Comparison of ENCODE assay signal across 22 mouse cellular contexts in genomic region chr4:104956691-104957090, GRCm38 (mm10). TPM values are rescaled to one million over a fixed set of nuclear protein-coding genes. Genes with fewer than 3 reads are reported as not detected.
DNase-seq lines count a peak whose midpoint lies in the region; ATAC-seq and TF ChIP-seq lines count a peak whose summit lies in the region.
"Had no signal": no experiment of that assay in that cellular context is flagged by ENCODE, and none has a peak within 500 bp of the region (broad histone marks: within the 10 kb centered on the region; RNA-seq: fewer than 3 reads in every experiment).

No protein-coding gene starts in this region.

- no peaks in the 10 kb centered on the region for H3K27me3 ChIP-seq in forebrain, embryonic 14.5 days (replicated peaks; ENCODE audit: control insufficient read depth, insufficient read depth, low read length)
- H3K27me3 ChIP-seq in forebrain, embryonic 10.5 days (ENCODE audit: poor library complexity, severe bottlenecking), result no peaks in the 10 kb centered on the region
- no peaks in the 10 kb centered on the region for H3K27me3 ChIP-seq in lung, embryonic 14.5 days (ENCODE audit: insufficient read depth, low read length)
- H3K27me3 ChIP-seq: intestine, embryonic 15.5 days; kidney, embryonic 15.5 days; limb, embryonic 12.5 days; liver, embryonic 15.5 days; neural tube, embryonic 13.5 days; stomach, embryonic 15.5 days had no signal

- no peak overlapping the region for H3K9ac ChIP-seq in forebrain, embryonic 14.5 days (ENCODE audit: low read length)
- H3K9ac ChIP-seq in lung, embryonic 14.5 days, result no peak overlapping the region
- H3K9ac ChIP-seq: intestine, embryonic 15.5 days; kidney, embryonic 15.5 days; limb, embryonic 12.5 days; liver, embryonic 15.5 days; neural tube, embryonic 13.5 days; stomach, embryonic 15.5 days had no signal

- H3K36me3 ChIP-seq in forebrain, embryonic 14.5 days (ENCODE audit: control insufficient read depth, insufficient read depth, low read length), result no peaks in the 10 kb centered on the region
- H3K36me3 ChIP-seq in forebrain, embryonic 10.5 days (replicated peaks), result no peaks in the 10 kb centered on the region
- H3K36me3 ChIP-seq in lung, embryonic 14.5 days (ENCODE audit: insufficient read depth), result no peaks in the 10 kb centered on the region
- H3K36me3 ChIP-seq: hindbrain, embryonic 10.5 days; intestine, embryonic 15.5 days; kidney, embryonic 15.5 days; limb, embryonic 12.5 days; liver, embryonic 15.5 days; neural tube, embryonic 13.5 days; stomach, embryonic 15.5 days had no signal

- H3K27ac ChIP-seq in forebrain, embryonic 14.5 days (ENCODE audit: low read depth, low read length), result no peak overlapping the region
- H3K27ac ChIP-seq in forebrain, embryonic 10.5 days, result no peak overlapping the region
- H3K27ac ChIP-seq in lung, embryonic 14.5 days (ENCODE audit: low read depth), result no peak overlapping the region
- H3K27ac ChIP-seq: gastrocnemius, adult 2 months; hindbrain, embryonic 10.5 days; intestine, embryonic 15.5 days; kidney, embryonic 15.5 days; limb, embryonic 12.5 days; liver, embryonic 15.5 days; neural tube, embryonic 13.5 days; stomach, embryonic 15.5 days had no signal

- H3K4me2 ChIP-seq in forebrain, embryonic 14.5 days (ENCODE audit: low read length), result no peak overlapping the region
- H3K4me2 ChIP-seq in lung, embryonic 14.5 days, result no peak overlapping the region
- H3K4me2 ChIP-seq: intestine, embryonic 15.5 days; kidney, embryonic 15.5 days; limb, embryonic 12.5 days; liver, embryonic 15.5 days; neural tube, embryonic 13.5 days; stomach, embryonic 15.5 days had no signal

- 17% methylated on average over 7 of the region's 7 CpGs for WGBS in forebrain, embryonic 14.5 days
- WGBS in forebrain, embryonic 10.5 days, result 67% methylated on average over 7 of the region's 7 CpGs
- WGBS in lung, embryonic 14.5 days, result 45% methylated on average over 7 of the region's 7 CpGs
- WGBS in lung, adult 2 months, result 53% methylated on average over 7 of the region's 7 CpGs

- no peak overlapping the region for H3K4me3 ChIP-seq in forebrain, embryonic 14.5 days (ENCODE audit: low read depth, low read length)
- H3K4me3 ChIP-seq in forebrain, embryonic 10.5 days, result no peak overlapping the region
- H3K4me3 ChIP-seq in lung, embryonic 14.5 days (ENCODE audit: low read depth, low read length), result no peak overlapping the region
- H3K4me3 ChIP-seq in lung, adult 2 months (replicated peaks; ENCODE audit: extremely low read depth, low read depth, low read length), result no peak overlapping the region
- H3K4me3 ChIP-seq: gastrocnemius, adult 2 months; hindbrain, embryonic 10.5 days; intestine, embryonic 15.5 days; kidney, embryonic 15.5 days; limb, embryonic 12.5 days; liver, embryonic 15.5 days; neural tube, embryonic 13.5 days; stomach, embryonic 15.5 days had no signal

- TF ChIP-seq POLR2A in lung, adult 2 months (IDR thresholded peaks at IDR 0.05; ENCODE audit: borderline replicate concordance, extremely low read depth, low read depth, low read length), result no peak

- H3K9me3 ChIP-seq in forebrain, embryonic 14.5 days (replicated peaks; ENCODE audit: control insufficient read depth, low read length), result no peaks in the 10 kb centered on the region
- H3K9me3 ChIP-seq in forebrain, embryonic 10.5 days, result no peaks in the 10 kb centered on the region
- H3K9me3 ChIP-seq in lung, embryonic 14.5 days (ENCODE audit: low read depth, low read length), result no peaks in the 10 kb centered on the region
- H3K9me3 ChIP-seq: hindbrain, embryonic 10.5 days; intestine, embryonic 15.5 days; kidney, embryonic 15.5 days; limb, embryonic 12.5 days; liver, embryonic 15.5 days; neural tube, embryonic 13.5 days; stomach, embryonic 15.5 days had no signal

- peaks cover 7% of the 10 kb centered on the region for H3K4me1 ChIP-seq in forebrain, embryonic 14.5 days (ENCODE audit: control insufficient read depth, insufficient read depth, low read length)
- peaks cover 6% of the 10 kb centered on the region; the same call in 1 of the 2 replicates for H3K4me1 ChIP-seq in forebrain, embryonic 10.5 days
- H3K4me1 ChIP-seq in lung, embryonic 14.5 days (ENCODE audit: insufficient read depth), result no peaks in the 10 kb centered on the region
- H3K4me1 ChIP-seq in lung, adult 2 months (ENCODE audit: control insufficient read depth, insufficient read depth, low read length), result no peaks in the 10 kb centered on the region
- H3K4me1 ChIP-seq: hindbrain, embryonic 10.5 days; intestine, embryonic 15.5 days; kidney, embryonic 15.5 days; limb, embryonic 12.5 days; liver, embryonic 15.5 days; stomach, embryonic 15.5 days had no signal

- peak; percentile 70 for DNase-seq in forebrain, embryonic 14.5 days (ENCODE audit: low spot score)
- no peak for DNase-seq in forebrain, embryonic 10.5 days (ENCODE audit: extremely low spot score, low spot score)
- peak; percentile 42 for DNase-seq in lung, embryonic 14.5 days
- DNase-seq in lung, adult 2 months, result no peak
- peak; percentile 24 for DNase-seq in brain, adult 2 months (ENCODE audit: low read depth, low spot score)
- DNase-seq in gonadal fat pad, adult 2 months (ENCODE audit: low read depth), result peak; percentile 33
- no peak for DNase-seq in spleen, adult 18-20 months
- DNase-seq: adrenal gland, adult 8-10 months; cerebellum, adult 11-12 months; gastrocnemius, adult 2 months; heart, adult 11 months; lung, postnatal 14 days; thymus, postnatal 14 days had no signal

- no peak for ATAC-seq in forebrain, embryonic 14.5 days
- no peak for ATAC-seq in lung, embryonic 14.5 days (ENCODE audit: insufficient read depth)
- ATAC-seq: forebrain, embryonic 16.5 days; intestine, embryonic 15.5 days had no signal

- TF ChIP-seq CTCF in lung, embryonic 14.5 days (IDR thresholded peaks at IDR 0.05; ENCODE audit: low read depth), result no peak
- no peak for TF ChIP-seq CTCF in lung, adult 2 months (IDR thresholded peaks at IDR 0.05; ENCODE audit: insufficient read depth, low read length)

RNA-seq across cellular contexts. Expression of gene Fyb2, which starts 43.4 kb away (rescaled TPM):
- polyA plus RNA-seq in forebrain, embryonic 14.5 days (2014; fragmentation: Nextera tagmentation; extraction: Ambion mirVana), result 0.28 TPM in 1 of 2 replicates, not detected in the other
- 0.09 and 0.15 TPM in 2 replicates for polyA plus RNA-seq in forebrain, embryonic 10.5 days (2016; fragmentation: Nextera tagmentation; extraction: Ambion mirVana)
- not detected in 2 replicates for polyA plus RNA-seq in lung, embryonic 14.5 days (2014; fragmentation: Nextera tagmentation; extraction: Ambion mirVana)
- polyA plus RNA-seq in lung, adult 2 months (2012; rRNA removed), result 0.04 TPM in 1 of 2 replicates, not detected in the other
- polyA plus RNA-seq in gonadal fat pad, adult 2 months (2012; rRNA removed), result 5.4 and 5.6 TPM in 2 replicates
- polyA plus RNA-seq: heart, embryonic 14.5 days had no signal

Comparison
In these comparisons a context has a peak if more than half of its experiments do, and no peak if none do; other contexts are left out.
1. DNase-seq: peak in forebrain, embryonic 14.5 days (single experiment), lung, embryonic 14.5 days (single experiment), brain, adult 2 months (single experiment) and gonadal fat pad, adult 2 months (single experiment); none in forebrain, embryonic 10.5 days (single experiment), lung, adult 2 months (single experiment) and spleen, adult 18-20 months (0 of 2).